Mouse (Mus musculus): Measurements from ENCODE around the gene Chrna3. TPM values are rescaled to one million over a fixed set of nuclear protein-coding genes. Genes with fewer than 3 reads are reported as not detected.

The Chrna3 gene
- 15.4 and 17.7 TPM in 2 replicates for polyA plus RNA-seq (2014; fragmentation: Nextera tagmentation; extraction: Ambion mirVana)

DNA sequence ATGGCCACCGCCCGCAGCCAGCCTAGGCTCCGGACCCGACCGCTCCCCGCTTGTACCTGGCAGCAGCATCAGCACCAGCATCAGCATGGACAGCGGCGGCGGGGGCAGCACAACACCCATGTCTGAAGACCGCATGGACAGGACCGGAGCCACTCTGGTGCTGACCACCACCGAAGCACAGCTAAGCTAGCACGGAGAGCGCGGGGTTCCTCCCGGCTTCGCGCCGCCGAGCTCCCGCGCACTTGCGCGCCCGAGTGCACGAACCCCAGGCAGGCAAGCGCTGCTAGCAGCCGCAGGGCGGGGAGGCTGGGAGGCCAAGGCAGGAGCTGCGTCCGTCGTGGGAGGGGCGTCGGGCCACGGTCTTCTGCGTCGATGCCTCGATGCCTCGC lies at the start of gene Chrna3:
TSS of gene Chrna3 (minus strand) at position 288 of the 389 bp plus-strand sequence.
- Histone ChIP-seq H3K4me3 (replicated peaks; ENCODE audit: low read depth, low read length) (peak within 1 kb of the TSS; percentile 51), H3K27ac (replicated peaks; ENCODE audit: low read depth, low read length) (peak within 1 kb of the TSS; percentile 61), H3K27me3 (ENCODE audit: control insufficient read depth, insufficient read depth, low read length) (peaks cover 26% of the 10 kb centered on the region), H3K4me2 (ENCODE audit: low read length) (peak within 1 kb of the TSS; percentile 82), H3K4me1 (ENCODE audit: control insufficient read depth, insufficient read depth, low read length) (peaks cover 14% of the 10 kb centered on the region; the same call in 1 of the 2 replicates), H3K9me3 (ENCODE audit: control insufficient read depth, low read length) (no peaks in the 10 kb centered on the region), H3K36me3 (ENCODE audit: control insufficient read depth, insufficient read depth, low read length) (0 out of 2 replicates have a peak, but pooled peaks cover 2% of the 10 kb centered on the region), H3K9ac (replicated peaks; ENCODE audit: low read length) (peak within 1 kb of the TSS; percentile 69)
- under 1% methylated on average over 39 of the region's 39 CpGs for WGBS
- DNase-seq (peak; percentile 80), ATAC-seq (ENCODE audit: low FRiP score, low TSS enrichment) (peak; percentile 62)

DNA sequence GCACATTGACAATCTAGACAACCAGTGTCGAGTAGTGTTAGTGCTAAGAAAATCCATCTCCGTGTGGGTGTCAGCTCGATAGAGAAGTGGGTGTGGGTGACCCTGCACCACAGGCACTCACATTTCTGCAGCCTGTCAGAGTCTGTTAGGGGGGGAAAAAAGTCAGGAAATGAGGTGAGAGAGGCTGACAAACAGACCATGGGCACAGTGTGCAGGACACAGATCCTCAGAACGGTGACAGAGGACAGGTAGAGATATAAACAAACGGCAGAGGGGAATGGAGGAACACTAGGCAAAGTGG lies 41.6 kb upstream of the Chrna3 start:
- DNase-seq = no peak
- no peaks in the 10 kb centered on the region for H3K9me3 ChIP-seq (ENCODE audit: control insufficient read depth, low read length)

GRCm38 (mm10) chr9:55067260-55067964 lies 41.0 kb upstream of the Chrna3 start:
- Histone ChIP-seq H3K9me3 (ENCODE audit: control insufficient read depth, low read length) (no peaks in the 10 kb centered on the region), H3K4me3 (replicated peaks; ENCODE audit: low read depth, low read length) (no peak overlapping the region), H3K4me2 (ENCODE audit: low read length) (peak overlapping the region; percentile 14), H3K36me3 (ENCODE audit: control insufficient read depth, insufficient read depth, low read length) (no peaks in the 10 kb centered on the region), H3K9ac (replicated peaks; ENCODE audit: low read length) (no peak overlapping the region), H3K4me1 (ENCODE audit: control insufficient read depth, insufficient read depth, low read length) (peaks cover 15% of the 10 kb centered on the region), H3K27ac (replicated peaks; ENCODE audit: low read depth, low read length) (peak overlapping the region; percentile 57), H3K27me3 (ENCODE audit: control insufficient read depth, insufficient read depth, low read length) (no peaks in the 10 kb centered on the region)
- 8% methylated on average over 8 of the region's 8 CpGs for WGBS
- peak; percentile 90 for DNase-seq
- ATAC-seq (ENCODE audit: low FRiP score, low TSS enrichment) = peak; percentile 89; the same call in 1 of the 2 replicates

More for the DNA sequence above, 41.6 kb upstream of the Chrna3 start:
- Histone ChIP-seq H3K4me1 (ENCODE audit: control insufficient read depth, insufficient read depth, low read length) (peaks cover 15% of the 10 kb centered on the region), H3K4me3 (replicated peaks; ENCODE audit: low read depth, low read length) (no peak overlapping the region), H3K27me3 (ENCODE audit: control insufficient read depth, insufficient read depth, low read length) (no peaks in the 10 kb centered on the region), H3K36me3 (ENCODE audit: control insufficient read depth, insufficient read depth, low read length) (no peaks in the 10 kb centered on the region), H3K27ac (replicated peaks; ENCODE audit: low read depth, low read length) (peak overlapping the region; percentile 57), H3K9ac (replicated peaks; ENCODE audit: low read length) (no peak overlapping the region), H3K4me2 (ENCODE audit: low read length) (peak overlapping the region; percentile 14)
- no peak for ATAC-seq (ENCODE audit: low FRiP score, low TSS enrichment)
- 23% methylated on average over 5 of the region's 5 CpGs for WGBS

GRCm38 (mm10) chr9:55065241-55065640 lies 38.9 kb upstream of the Chrna3 start:
- 95% methylated on average over 9 of the region's 9 CpGs for WGBS
- H3K4me3 ChIP-seq (replicated peaks; ENCODE audit: low read depth, low read length) = no peak overlapping the region
- H3K36me3 ChIP-seq (ENCODE audit: control insufficient read depth, insufficient read depth, low read length) = no peaks in the 10 kb centered on the region
- no peak for DNase-seq
- H3K27me3 ChIP-seq (ENCODE audit: control insufficient read depth, insufficient read depth, low read length) = no peaks in the 10 kb centered on the region
- no peaks in the 10 kb centered on the region for H3K9me3 ChIP-seq (ENCODE audit: control insufficient read depth, low read length)
- H3K4me2 ChIP-seq (ENCODE audit: low read length) = no peak overlapping the region
- H3K9ac ChIP-seq (replicated peaks; ENCODE audit: low read length) = no peak overlapping the region
- ATAC-seq (ENCODE audit: low FRiP score, low TSS enrichment) = no peak
- peaks cover 15% of the 10 kb centered on the region for H3K4me1 ChIP-seq (ENCODE audit: control insufficient read depth, insufficient read depth, low read length)
- H3K27ac ChIP-seq (replicated peaks; ENCODE audit: low read depth, low read length) = no peak overlapping the region

DNA sequence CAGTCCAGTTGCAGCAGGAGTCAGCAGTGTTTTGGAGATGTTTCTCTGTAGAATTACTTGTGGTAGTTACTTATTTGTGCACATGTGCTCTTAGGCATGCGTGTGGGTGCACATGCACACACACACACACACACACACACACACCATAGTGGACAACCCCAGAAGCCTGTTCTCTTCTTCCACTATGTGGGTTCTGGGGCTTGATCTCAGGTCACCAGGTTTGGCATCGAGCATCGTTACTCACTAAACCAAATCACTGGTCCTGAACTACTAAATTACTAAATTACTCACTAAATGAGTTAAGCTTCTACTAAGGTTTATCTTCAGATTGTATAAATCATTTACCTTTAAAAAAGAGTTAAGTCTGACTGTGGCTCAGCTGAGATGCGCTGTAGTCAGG lies 31.7 kb upstream of the Chrna3 start:
- Histone ChIP-seq H3K9me3 (ENCODE audit: control insufficient read depth, low read length) (no peaks in the 10 kb centered on the region), H3K9ac (replicated peaks; ENCODE audit: low read length) (no peak overlapping the region), H3K4me3 (replicated peaks; ENCODE audit: low read depth, low read length) (no peak overlapping the region), H3K27ac (replicated peaks; ENCODE audit: low read depth, low read length) (no peak overlapping the region), H3K27me3 (ENCODE audit: control insufficient read depth, insufficient read depth, low read length) (no peaks in the 10 kb centered on the region), H3K36me3 (ENCODE audit: control insufficient read depth, insufficient read depth, low read length) (no peaks in the 10 kb centered on the region), H3K4me1 (ENCODE audit: control insufficient read depth, insufficient read depth, low read length) (no peaks in the 10 kb centered on the region), H3K4me2 (ENCODE audit: low read length) (no peak overlapping the region)
- ATAC-seq (ENCODE audit: low FRiP score, low TSS enrichment) = no peak
- no peak for DNase-seq
- 89% methylated on average over 4 of the region's 4 CpGs for WGBS

DNA sequence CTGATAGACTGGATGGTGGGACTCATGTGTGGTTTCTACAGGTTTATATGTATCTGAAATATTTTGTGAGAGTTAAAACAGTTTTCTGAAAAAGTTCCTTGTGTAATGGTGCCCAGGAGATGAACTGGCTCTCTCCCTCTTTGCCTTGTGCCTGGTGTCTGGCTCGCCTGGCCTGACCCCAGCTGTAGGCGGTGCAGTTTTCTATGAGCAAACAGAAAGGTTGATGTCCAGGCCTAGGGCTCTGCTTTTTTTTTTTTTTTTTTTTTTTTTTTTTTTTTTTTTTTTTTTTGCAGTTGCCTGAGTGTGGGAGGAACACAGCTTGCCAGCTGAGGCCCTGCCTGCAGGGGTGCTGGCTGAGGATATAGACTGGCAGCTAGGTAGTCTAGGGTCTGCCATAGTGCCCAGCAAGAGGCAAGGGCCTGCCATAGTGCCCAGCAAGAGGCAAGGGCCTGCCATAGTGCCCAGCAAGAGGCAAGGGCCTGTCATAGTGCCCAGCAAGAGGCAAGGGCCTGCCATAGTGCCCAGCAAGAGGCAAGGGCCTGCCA lies 29.1 kb upstream of the Chrna3 start:
- no peaks in the 10 kb centered on the region for H3K4me1 ChIP-seq (ENCODE audit: control insufficient read depth, insufficient read depth, low read length)
- WGBS = 76% methylated on average over 2 of the region's 2 CpGs
- no peak overlapping the region for H3K9ac ChIP-seq (replicated peaks; ENCODE audit: low read length)
- no peak overlapping the region for H3K27ac ChIP-seq (replicated peaks; ENCODE audit: low read depth, low read length)
- H3K9me3 ChIP-seq (ENCODE audit: control insufficient read depth, low read length) = no peaks in the 10 kb centered on the region
- no peak overlapping the region for H3K4me2 ChIP-seq (ENCODE audit: low read length)
- no peaks in the 10 kb centered on the region for H3K36me3 ChIP-seq (ENCODE audit: control insufficient read depth, insufficient read depth, low read length)
- ATAC-seq (ENCODE audit: low FRiP score, low TSS enrichment) = no peak
- DNase-seq = no peak
- no peak overlapping the region for H3K4me3 ChIP-seq (replicated peaks; ENCODE audit: low read depth, low read length)
- H3K27me3 ChIP-seq (ENCODE audit: control insufficient read depth, insufficient read depth, low read length) = no peaks in the 10 kb centered on the region

DNA sequence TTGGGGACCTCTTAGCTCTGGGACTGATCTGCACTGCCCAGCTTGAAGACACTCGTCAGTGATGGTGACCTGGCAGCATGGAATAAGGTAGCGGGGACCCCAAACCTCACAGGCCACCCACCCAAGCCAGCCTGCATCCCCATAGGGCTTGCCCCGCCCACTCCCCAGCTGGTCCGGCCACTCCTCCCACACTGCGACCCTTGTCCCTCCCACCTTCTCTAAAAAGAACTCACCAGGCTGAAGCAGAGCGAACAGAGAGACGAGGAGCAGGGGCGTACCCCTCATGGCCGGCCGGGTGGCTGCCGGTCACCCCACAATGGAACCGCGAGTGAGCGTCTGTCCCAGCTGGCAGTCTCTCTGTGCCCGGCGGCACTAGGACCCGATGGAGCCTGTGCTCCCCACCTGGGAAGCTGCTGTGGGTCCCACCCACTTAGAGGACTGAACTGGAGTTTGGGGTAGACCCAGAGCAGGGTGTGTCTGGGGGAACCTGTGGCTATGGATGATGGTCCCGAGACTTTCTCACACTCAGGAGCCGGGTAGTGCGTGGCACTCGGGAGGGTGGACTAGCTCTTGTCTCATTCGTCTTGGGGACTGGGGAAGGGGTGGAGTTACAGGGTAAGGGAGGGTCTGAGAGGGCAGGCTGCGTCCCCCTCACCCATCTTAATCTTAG lies 22.0 kb upstream of the Chrna3 start, which contains the start of gene Chrnb4:
TSS of gene Chrnb4 (minus strand) at position 569 of the 670 bp plus-strand sequence.
- Histone ChIP-seq H3K27ac (replicated peaks; ENCODE audit: low read depth, low read length) (no peak within 1 kb of the TSS), H3K9me3 (ENCODE audit: control insufficient read depth, low read length) (no peaks in the 10 kb centered on the region), H3K9ac (replicated peaks; ENCODE audit: low read length) (peak within 1 kb of the TSS; percentile 39; the same call in 1 of the 2 replicates), H3K4me2 (ENCODE audit: low read length) (peak within 1 kb of the TSS; percentile 79), H3K4me1 (ENCODE audit: control insufficient read depth, insufficient read depth, low read length) (peaks cover 10% of the 10 kb centered on the region), H3K4me3 (replicated peaks; ENCODE audit: low read depth, low read length) (peak within 1 kb of the TSS; percentile 40), H3K36me3 (ENCODE audit: control insufficient read depth, insufficient read depth, low read length) (no peaks in the 10 kb centered on the region), H3K27me3 (ENCODE audit: control insufficient read depth, insufficient read depth, low read length) (peaks cover 5% of the 10 kb centered on the region; the same call in 1 of the 2 replicates)
- WGBS = under 1% methylated on average over 23 of the region's 23 CpGs
- peak; percentile 55 for ATAC-seq (ENCODE audit: low FRiP score, low TSS enrichment)
- peak; percentile 40 for DNase-seq

DNA sequence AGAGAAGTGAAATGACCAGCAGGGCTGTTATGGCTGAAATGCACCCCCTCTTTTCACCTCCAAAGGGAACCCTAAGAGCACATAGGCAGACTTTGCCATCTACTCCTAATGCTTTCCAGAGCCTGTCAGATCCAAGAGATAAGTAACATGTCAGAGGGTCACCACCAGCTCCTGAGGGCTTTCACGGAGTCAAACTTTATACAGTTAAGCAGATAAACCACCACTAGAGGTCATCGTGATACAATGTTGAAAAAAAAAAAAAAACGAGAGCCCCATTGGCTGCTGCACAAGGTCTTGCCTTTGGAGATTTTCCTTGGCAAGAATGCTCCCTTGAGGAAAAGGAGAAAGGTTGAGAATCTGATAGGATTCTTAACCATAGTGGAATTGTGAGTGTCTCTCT lies 20.4 kb upstream of the Chrna3 start:
- no peak overlapping the region for H3K9ac ChIP-seq (replicated peaks; ENCODE audit: low read length)
- H3K4me3 ChIP-seq (replicated peaks; ENCODE audit: low read depth, low read length) = no peak overlapping the region
- H3K27me3 ChIP-seq (ENCODE audit: control insufficient read depth, insufficient read depth, low read length) = peaks cover 5% of the 10 kb centered on the region; the same call in 1 of the 2 replicates
- H3K4me2 ChIP-seq (ENCODE audit: low read length) = no peak overlapping the region
- H3K4me1 ChIP-seq (ENCODE audit: control insufficient read depth, insufficient read depth, low read length) = peaks cover 10% of the 10 kb centered on the region
- no peaks in the 10 kb centered on the region for H3K36me3 ChIP-seq (ENCODE audit: control insufficient read depth, insufficient read depth, low read length)
- ATAC-seq (ENCODE audit: low FRiP score, low TSS enrichment) (no peak), DNase-seq (peak; percentile 65)
- no peaks in the 10 kb centered on the region for H3K9me3 ChIP-seq (ENCODE audit: control insufficient read depth, low read length)
- no peak overlapping the region for H3K27ac ChIP-seq (replicated peaks; ENCODE audit: low read depth, low read length)
- WGBS = under 1% methylated on average over 3 of the region's 3 CpGs

Measured in midbrain, embryonic 14.5 days (tissue).